Mouse (Mus musculus): Measurements from ENCODE around the gene Ift43. TPM values are rescaled to one million over a fixed set of nuclear protein-coding genes. Genes with fewer than 3 reads are reported as not detected.

Gene Ift43
- polyA plus RNA-seq, 1 experiment from 2014 or later: 61.0 TPM

- H3K9ac ChIP-seq (ENCODE audit: low read depth, low read length): no peak overlapping the region
- no peak for ATAC-seq
- no peaks in the 10 kb centered on the region for H3K27me3 ChIP-seq (replicated peaks; ENCODE audit: control insufficient read depth, insufficient read depth, low read length)
- WGBS: 84% methylated on average over 8 of the region's 8 CpGs
- H3K4me3 ChIP-seq (ENCODE audit: low read depth, low read length): no peak overlapping the region
- no peaks in the 10 kb centered on the region for H3K4me1 ChIP-seq (replicated peaks; ENCODE audit: control insufficient read depth, insufficient read depth, low read length)
- no peaks in the 10 kb centered on the region for H3K9me3 ChIP-seq (ENCODE audit: control insufficient read depth)
- H3K36me3 ChIP-seq (ENCODE audit: control insufficient read depth, insufficient read depth): peaks cover 4% of the 10 kb centered on the region; the same call in 1 of the 2 replicates
- no peak for TF ChIP-seq CTCF (IDR thresholded peaks at IDR 0.05; ENCODE audit: low read depth)
- no peak overlapping the region for H3K27ac ChIP-seq (ENCODE audit: low read depth, low read length)
- no peak overlapping the region for H3K4me2 ChIP-seq (replicated peaks; ENCODE audit: low read depth)
Observed at GRCm38 (mm10) chr12:86155176-86155575, 72.8 kb downstream of the Ift43 start.

GRCm38 (mm10) chr12:86157166-86157565 is 74.8 kb downstream of the Ift43 start:
- no peaks in the 10 kb centered on the region for H3K27me3 ChIP-seq (replicated peaks; ENCODE audit: control insufficient read depth, insufficient read depth, low read length)
- no peak overlapping the region for H3K27ac ChIP-seq (ENCODE audit: low read depth, low read length)
- H3K9me3 ChIP-seq (ENCODE audit: control insufficient read depth): no peaks in the 10 kb centered on the region
- no peak overlapping the region for H3K4me2 ChIP-seq (replicated peaks; ENCODE audit: low read depth)
- ATAC-seq: no peak
- WGBS: 84% methylated on average over 8 of the region's 8 CpGs
- TF ChIP-seq CTCF (IDR thresholded peaks at IDR 0.05; ENCODE audit: low read depth): no peak
- H3K4me1 ChIP-seq (replicated peaks; ENCODE audit: control insufficient read depth, insufficient read depth, low read length): no peaks in the 10 kb centered on the region
- H3K4me3 ChIP-seq (ENCODE audit: low read depth, low read length): no peak overlapping the region
- H3K36me3 ChIP-seq (ENCODE audit: control insufficient read depth, insufficient read depth): peaks cover 12% of the 10 kb centered on the region; the same call in 1 of the 2 replicates
- no peak overlapping the region for H3K9ac ChIP-seq (ENCODE audit: low read depth, low read length)

- 29% methylated on average over 8 of the region's 8 CpGs for WGBS
- Histone ChIP-seq H3K4me1 (replicated peaks; ENCODE audit: control insufficient read depth, insufficient read depth, low read length) (no peaks in the 10 kb centered on the region), H3K4me3 (ENCODE audit: low read depth, low read length) (no peak overlapping the region), H3K27ac (ENCODE audit: low read depth, low read length) (no peak overlapping the region), H3K27me3 (replicated peaks; ENCODE audit: control insufficient read depth, insufficient read depth, low read length) (no peaks in the 10 kb centered on the region), H3K36me3 (ENCODE audit: control insufficient read depth, insufficient read depth) (peaks cover 8% of the 10 kb centered on the region; the same call in 1 of the 2 replicates), H3K9me3 (ENCODE audit: control insufficient read depth) (no peaks in the 10 kb centered on the region), H3K9ac (ENCODE audit: low read depth, low read length) (no peak overlapping the region), H3K4me2 (replicated peaks; ENCODE audit: low read depth) (no peak overlapping the region)
- no peak for TF ChIP-seq CTCF (IDR thresholded peaks at IDR 0.05; ENCODE audit: low read depth)
- no peak for ATAC-seq
Observed at GRCm38 (mm10) chr12:86157894-86158444, 75.6 kb downstream of the Ift43 start.

GRCm38 (mm10) chr12:86158689-86159483 is 76.5 kb downstream of the Ift43 start:
- H3K4me1 ChIP-seq (replicated peaks; ENCODE audit: control insufficient read depth, insufficient read depth, low read length): no peaks in the 10 kb centered on the region
- 89% methylated on average over 20 of the region's 20 CpGs for whole genome bisulfite sequencing
- H3K4me3 ChIP-seq (ENCODE audit: low read depth, low read length): no peak overlapping the region
- peaks cover 8% of the 10 kb centered on the region; the same call in 1 of the 2 replicates for H3K36me3 ChIP-seq (ENCODE audit: control insufficient read depth, insufficient read depth)
- H3K9ac ChIP-seq (ENCODE audit: low read depth, low read length): no peak overlapping the region
- no peak overlapping the region for H3K4me2 ChIP-seq (replicated peaks; ENCODE audit: low read depth)
- no peak for ATAC-seq
- TF ChIP-seq CTCF (IDR thresholded peaks at IDR 0.05; ENCODE audit: low read depth): no peak
- H3K27ac ChIP-seq (ENCODE audit: low read depth, low read length): no peak overlapping the region
- no peaks in the 10 kb centered on the region for H3K27me3 ChIP-seq (replicated peaks; ENCODE audit: control insufficient read depth, insufficient read depth, low read length)
- H3K9me3 ChIP-seq (ENCODE audit: control insufficient read depth): no peaks in the 10 kb centered on the region

GRCm38 (mm10) chr12:86161436-86161835 is 79.1 kb downstream of the Ift43 start:
- Histone ChIP-seq H3K27me3 (replicated peaks; ENCODE audit: control insufficient read depth, insufficient read depth, low read length) (no peaks in the 10 kb centered on the region), H3K4me3 (ENCODE audit: low read depth, low read length) (no peak overlapping the region), H3K9ac (ENCODE audit: low read depth, low read length) (no peak overlapping the region), H3K4me2 (replicated peaks; ENCODE audit: low read depth) (no peak overlapping the region), H3K27ac (ENCODE audit: low read depth, low read length) (no peak overlapping the region), H3K9me3 (ENCODE audit: control insufficient read depth) (no peaks in the 10 kb centered on the region), H3K4me1 (replicated peaks; ENCODE audit: control insufficient read depth, insufficient read depth, low read length) (no peaks in the 10 kb centered on the region), H3K36me3 (ENCODE audit: control insufficient read depth, insufficient read depth) (peaks cover 8% of the 10 kb centered on the region; the same call in 1 of the 2 replicates)
- ATAC-seq: no peak
- 93% methylated on average over 6 of the region's 6 CpGs for WGBS
- no peak for TF ChIP-seq CTCF (IDR thresholded peaks at IDR 0.05; ENCODE audit: low read depth)

- ATAC-seq: no peak
- WGBS: 93% methylated on average over 5 of the region's 5 CpGs
- no peaks in the 10 kb centered on the region for H3K4me1 ChIP-seq (replicated peaks; ENCODE audit: control insufficient read depth, insufficient read depth, low read length)
- no peak overlapping the region for H3K4me2 ChIP-seq (replicated peaks; ENCODE audit: low read depth)
- H3K9ac ChIP-seq (ENCODE audit: low read depth, low read length): no peak overlapping the region
- no peak for TF ChIP-seq CTCF (IDR thresholded peaks at IDR 0.05; ENCODE audit: low read depth)
- H3K27ac ChIP-seq (ENCODE audit: low read depth, low read length): no peak overlapping the region
- H3K9me3 ChIP-seq (ENCODE audit: control insufficient read depth): no peaks in the 10 kb centered on the region
- no peaks in the 10 kb centered on the region for H3K27me3 ChIP-seq (replicated peaks; ENCODE audit: control insufficient read depth, insufficient read depth, low read length)
- peaks cover 8% of the 10 kb centered on the region; the same call in 1 of the 2 replicates for H3K36me3 ChIP-seq (ENCODE audit: control insufficient read depth, insufficient read depth)
- no peak overlapping the region for H3K4me3 ChIP-seq (ENCODE audit: low read depth, low read length)
Observed at GRCm38 (mm10) chr12:86161942-86162341, 79.6 kb downstream of the Ift43 start.
